Mouse (Mus musculus) thymus, adult 2 months (tissue): ENCODE measurements around the gene Pcnx2.

ENCODE experiments used
- CTCF ChIP-seq: fragments of 200-500 bp; IDR thresholded peaks from 2 replicates; pipeline ENCODE4 v1.5.1; 2012; ENCODE audit warnings: mild to moderate bottlenecking, control low read depth, low read length, moderate library complexity, borderline replicate concordance; ENCODE audit not compliant: control insufficient read depth, poor library complexity, insufficient read depth; ENCODE audit errors: extremely low read depth
- POLR2A ChIP-seq: fragments of 200-500 bp; IDR thresholded peaks from 2 replicates; pipeline ENCODE4 v1.6.1; 2012; ENCODE audit warnings: mild to moderate bottlenecking, low read length, control low read depth, moderate library complexity; ENCODE audit not compliant: control insufficient read depth, poor library complexity, insufficient read depth; ENCODE audit errors: extremely low read depth

- no peak for TF ChIP-seq POLR2A
- no peak for TF ChIP-seq CTCF
Measured at GRCm38 (mm10) chr8:125907311-125907710, 9.2 kb upstream of the Pcnx2 start.
